Mouse (Mus musculus) lung, adult 2 months (tissue): ENCODE measurements around the gene Cdc14b.

Source experiments
- CTCF ChIP-seq: fragments of 200-500 bp; IDR thresholded peaks from 2 replicates; pipeline ENCODE4 v1.5.1; 2011; ENCODE audit warnings: mild to moderate bottlenecking, low read length, control low read depth; ENCODE audit not compliant: insufficient read depth
- POLR2A ChIP-seq: fragments of 200-500 bp; IDR thresholded peaks from 2 replicates; pipeline ENCODE4 v1.6.1; 2011; ENCODE audit warnings: low read depth, mild to moderate bottlenecking, control low read depth, low read length, borderline replicate concordance; ENCODE audit errors: extremely low read depth

- TF ChIP-seq CTCF: no peak
- TF ChIP-seq POLR2A: no peak
Observed at GRCm38 (mm10) chr13:64257010-64257813, 17.9 kb downstream of the Cdc14b start.
